Mouse (Mus musculus) liver, postnatal 0 days (tissue): ENCODE measurements around the gene D5Ertd577e. TPM values are rescaled to one million over a fixed set of nuclear protein-coding genes. Genes with fewer than 3 reads are reported as not detected.
"Not testable (repeated sequence)": the region's sequence is repeated elsewhere in the genome, so short reads cannot be mapped to it uniquely, and the experiment has no call there.

Experiments
- ATAC-seq: fragments of 200-750 bp; cut with Nextera tagmentation; 2 replicates; pipeline ENCODE4 v1.8.0; 2017; ENCODE audit warnings: mild to moderate bottlenecking, moderate library complexity
- DNase-seq: peaks from one replicate; pipeline ENCODE4 v3.0.0-alpha.2; 2016
- H3K27ac ChIP-seq: fragments of 300-500 bp; sonication (generic); 2 replicates; pipeline ENCODE4 v1.5.1; 2014; ENCODE audit warnings: antibody characterized with exemption, moderate library complexity, mild to moderate bottlenecking, low read depth
- H3K27me3 ChIP-seq: fragments of 300-500 bp; sonication (generic); 2 replicates; pipeline ENCODE4 v1.6.1; 2014; ENCODE audit warnings: low read length, control low read depth, mixed read lengths; ENCODE audit not compliant: insufficient read depth
- H3K36me3 ChIP-seq: fragments of 300-500 bp; sonication (generic); replicated peaks from 2 replicates; pipeline ENCODE4 v1.6.1; 2014; ENCODE audit warnings: mild to moderate bottlenecking, control low read depth, low read length, moderate library complexity, mixed read lengths; ENCODE audit not compliant: insufficient read depth
- H3K4me1 ChIP-seq: fragments of 300-500 bp; sonication (generic); 2 replicates; pipeline ENCODE4 v1.6.1; 2014; ENCODE audit warnings: antibody characterized with exemption, mild to moderate bottlenecking, control low read depth; ENCODE audit not compliant: insufficient read depth
- H3K4me2 ChIP-seq: fragments of 300-500 bp; sonication (generic); 2 replicates; pipeline ENCODE4 v1.6.1; 2014; ENCODE audit warnings: low read depth, mild to moderate bottlenecking, low read length, moderate library complexity, mixed read lengths
- H3K4me3 ChIP-seq: fragments of 300-500 bp; sonication (generic); 2 replicates; pipeline ENCODE4 v1.5.1; 2014; ENCODE audit warnings: low read depth, low read length
- H3K9ac ChIP-seq: fragments of 300-500 bp; sonication (generic); replicated peaks from 2 replicates; pipeline ENCODE4 v1.6.1; 2014; ENCODE audit warnings: mild to moderate bottlenecking, moderate library complexity
- H3K9me3 ChIP-seq: fragments of 300-500 bp; sonication (generic); 2 replicates; pipeline ENCODE4 v1.6.1; 2016; ENCODE audit warnings: mild to moderate bottlenecking, control low read depth, low read length, mixed read lengths
- WGBS: fragments of 180-500 bp; shearing (Covaris S2); extraction: QIAGEN DNeasy Blood & Tissue Kit; methylation state at CpG from one replicate; pipeline ENCODE4 v1.1.7; 2014; ENCODE audit not compliant: insufficient replicate concordance; 5-methylcytosine and 5-hydroxymethylcytosine counted together
- polyA plus RNA-seq: library from polyadenylated mRNA; unstranded; fragments of >200 nt; fragmentation: Nextera tagmentation; extraction: Ambion mirVana; gene quantifications from 2 replicates; pipeline ENCODE4 v1.2.1, GENCODE M21; 2015

D5Ertd577e gene
- not detected in 2 replicates for polyA plus RNA-seq

GRCm38 (mm10) chr5:95456506-95456905 lies at the start of gene D5Ertd577e:
TSS of gene D5Ertd577e (plus strand) at chr5:95456806.
- DNase-seq, H3K4me3 ChIP-seq, H3K4me2 ChIP-seq, ATAC-seq, H3K9ac ChIP-seq, H3K4me1 ChIP-seq, H3K36me3 ChIP-seq, H3K9me3 ChIP-seq, H3K27ac ChIP-seq, H3K27me3 ChIP-seq: not testable (repeated sequence)
- 22% methylated on average over 1 of the region's 1 CpGs for WGBS

- not testable (repeated sequence) for ATAC-seq
These were observed 53.9 kb downstream of the D5Ertd577e start, which contains the start of gene Gm3286 for GRCm38 (mm10) chr5:95510458-95510857. TSS of gene Gm3286 (plus strand) at chr5:95510758.

More at GRCm38 (mm10) chr5:95510458-95510857, 53.9 kb downstream of the D5Ertd577e start, which contains the start of gene Gm3286:
- H3K4me2 ChIP-seq, H3K27me3 ChIP-seq, DNase-seq, H3K4me3 ChIP-seq, H3K27ac ChIP-seq, H3K9me3 ChIP-seq, H3K9ac ChIP-seq, H3K4me1 ChIP-seq, H3K36me3 ChIP-seq: not testable (repeated sequence)

Other genes with a start within 250 kb of the D5Ertd577e start
- gene Gm10424, start 184.0 kb upstream of the D5Ertd577e start, polyA plus RNA-seq = not detected in 2 replicates
- not detected in 2 replicates for gene Gm3259, start 150.9 kb upstream of the D5Ertd577e start, polyA plus RNA-seq
- not detected in 2 replicates for gene Gm3286, start 54.0 kb downstream of the D5Ertd577e start, polyA plus RNA-seq
- gene Gm7971, start 138.1 kb downstream of the D5Ertd577e start, polyA plus RNA-seq = not detected in 2 replicates